Mouse (Mus musculus) embryo, embryonic 9.5 days (tissue): Measurements from ENCODE around the gene Rfx5.
"Not testable (repeated sequence)": the region's sequence is repeated elsewhere in the genome, so short reads cannot be mapped to it uniquely, and the experiment has no call there.

ENCODE experiments used
- DNase-seq: peaks from one replicate; pipeline ENCODE4 v3.0.0-alpha.2; 2017; ENCODE audit errors: extremely low spot score

Gene Rfx5

DNA sequence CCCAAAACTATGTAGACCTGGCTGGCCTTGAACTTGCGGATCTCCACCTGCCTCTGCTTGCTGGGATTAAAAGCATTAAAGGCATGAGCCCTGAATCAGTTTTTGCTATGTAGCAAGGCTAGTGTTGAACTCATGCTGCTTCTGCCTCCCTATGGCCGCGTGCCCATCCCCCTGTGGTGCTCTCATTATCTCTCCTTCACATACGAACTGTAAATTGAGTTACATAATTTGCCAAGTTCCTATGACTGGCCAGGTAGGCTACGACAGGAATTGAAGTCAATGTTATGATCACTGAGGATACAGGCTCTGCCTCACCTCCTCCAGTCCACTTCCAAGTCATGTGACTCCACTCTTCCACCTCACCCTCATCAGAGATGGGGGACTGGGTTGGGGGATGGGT is 17.7 kb upstream of the Rfx5 start:
- DNase-seq: not testable (repeated sequence)

DNA sequence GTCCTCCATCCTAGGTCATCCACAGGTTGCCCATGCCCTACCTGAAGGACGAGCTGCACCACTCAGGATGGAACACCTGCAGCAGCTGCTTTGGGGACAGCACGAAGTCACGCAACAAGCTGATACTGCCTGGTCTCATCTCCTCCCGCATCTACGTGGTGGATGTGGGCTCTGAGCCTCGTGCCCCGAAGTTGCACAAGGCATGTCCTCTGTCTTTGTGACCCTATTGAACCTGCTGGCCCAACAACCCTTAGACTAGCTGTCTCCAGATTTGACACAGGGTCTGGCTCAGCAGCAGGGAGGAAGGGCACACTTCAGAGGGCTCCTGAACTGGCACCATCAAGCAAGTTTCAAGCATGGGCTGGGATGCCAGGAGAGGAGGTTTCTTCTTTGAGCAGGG is 16.7 kb upstream of the Rfx5 start:
- not testable (repeated sequence) for DNase-seq

DNA sequence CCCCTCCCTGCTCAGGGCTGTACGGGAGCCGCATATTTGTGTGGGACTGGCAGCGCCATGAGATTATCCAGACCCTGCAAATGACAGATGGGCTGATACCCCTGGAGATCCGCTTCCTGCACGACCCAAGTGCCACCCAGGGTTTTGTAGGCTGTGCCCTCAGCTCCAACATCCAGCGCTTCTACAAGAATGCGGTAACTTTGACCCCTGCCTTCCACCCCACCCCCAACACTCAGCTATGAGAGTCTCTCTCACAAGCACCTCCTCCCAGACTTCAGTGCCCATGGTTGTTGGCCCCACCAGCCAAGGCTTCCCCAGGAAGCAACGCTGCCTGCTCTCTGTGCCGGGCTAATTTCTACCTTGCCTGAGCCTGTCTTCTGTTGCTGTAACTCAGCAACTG is 13.8 kb upstream of the Rfx5 start:
- not testable (repeated sequence) for DNase-seq

GRCm38 (mm10) chr3:94942211-94942967 is 11.5 kb upstream of the Rfx5 start:
- not testable (repeated sequence) for DNase-seq

DNA sequence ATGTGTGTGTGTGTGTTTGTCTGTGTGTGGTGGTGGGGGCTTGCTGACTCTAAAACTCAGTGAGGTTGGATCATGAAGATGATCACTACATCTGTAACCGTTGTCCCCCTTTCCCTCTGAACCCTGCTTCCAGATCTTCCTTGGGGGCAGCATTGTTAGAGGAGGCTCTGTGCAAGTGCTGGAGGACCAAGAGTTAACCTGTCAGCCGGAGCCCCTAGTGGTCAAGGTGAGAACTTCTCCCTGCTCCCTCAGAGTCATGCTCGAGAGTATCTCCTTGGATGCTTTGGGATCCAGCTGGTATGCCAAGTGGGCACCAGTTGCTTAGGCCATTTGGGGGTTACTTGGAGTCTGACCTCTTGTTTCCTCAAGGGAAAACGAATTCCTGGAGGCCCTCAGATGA is 10.2 kb upstream of the Rfx5 start:
- DNase-seq: not testable (repeated sequence)

GRCm38 (mm10) chr3:94948066-94948614 is 5.7 kb upstream of the Rfx5 start:
- no peak for DNase-seq

DNA sequence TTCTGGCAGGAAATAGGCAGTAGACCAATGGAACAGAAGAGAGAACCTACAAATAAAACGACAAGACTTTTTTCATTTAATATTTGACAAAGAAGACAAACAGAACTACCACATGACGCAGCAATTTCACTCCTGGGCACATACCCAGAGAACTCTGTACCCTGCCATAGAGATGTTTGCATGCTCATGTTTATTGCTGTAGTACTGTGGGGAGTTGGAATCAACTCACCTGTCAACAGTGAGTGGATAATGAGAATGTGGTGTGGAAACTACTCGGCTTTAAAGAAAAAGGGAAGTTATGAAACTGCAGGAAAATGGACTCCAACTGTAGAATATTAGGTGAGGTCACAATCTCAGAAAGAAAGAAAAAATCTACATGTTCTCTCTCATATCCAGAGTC is 4.2 kb upstream of the Rfx5 start:
- DNase-seq: no peak

GRCm38 (mm10) chr3:94952806-94953205 is 1.1 kb upstream of the Rfx5 start:
- peak; percentile 24 for DNase-seq

DNA sequence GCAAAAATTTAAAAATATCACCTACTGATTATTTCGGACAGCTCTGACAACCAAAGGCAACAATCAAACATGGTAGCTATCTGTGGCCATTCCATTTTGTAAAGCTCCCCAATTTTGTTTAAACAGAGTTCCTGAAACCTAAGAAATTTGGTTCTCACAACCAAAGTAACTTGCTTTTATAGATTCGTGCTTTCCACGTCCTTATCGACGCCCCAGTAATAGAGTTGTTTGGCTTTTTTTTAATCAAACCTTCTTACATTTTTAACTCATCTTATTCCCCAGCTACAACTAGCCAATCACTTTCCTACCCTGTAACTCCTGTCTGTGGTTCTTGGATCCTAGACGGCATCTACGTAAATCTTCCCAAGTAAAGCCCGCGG is 501 bp upstream of the Rfx5 start:
- DNase-seq: no peak

GRCm38 (mm10) chr3:94958295-94958694 is 4.4 kb downstream of the Rfx5 start:
- DNase-seq: no peak

DNA sequence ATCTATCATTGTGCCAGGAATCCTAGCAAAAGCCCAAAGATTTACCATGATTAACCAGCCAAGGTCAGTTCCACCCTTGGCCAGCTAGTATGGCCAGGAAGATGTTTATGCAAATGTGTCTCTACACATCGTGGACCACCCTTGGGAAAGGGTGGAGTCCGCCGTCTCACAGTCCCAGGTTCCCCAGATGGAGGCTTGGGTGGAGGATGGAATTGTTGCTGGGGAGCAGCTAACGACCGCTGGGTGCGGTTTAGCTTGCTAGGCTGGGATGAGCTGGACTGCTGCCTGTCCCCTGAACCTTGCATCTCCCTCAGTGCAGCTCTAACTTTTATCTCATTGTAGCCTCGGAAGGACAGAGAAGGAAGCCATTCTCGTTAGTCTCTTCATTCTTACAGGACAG is 6.0 kb downstream of the Rfx5 start:
- DNase-seq: no peak

DNA sequence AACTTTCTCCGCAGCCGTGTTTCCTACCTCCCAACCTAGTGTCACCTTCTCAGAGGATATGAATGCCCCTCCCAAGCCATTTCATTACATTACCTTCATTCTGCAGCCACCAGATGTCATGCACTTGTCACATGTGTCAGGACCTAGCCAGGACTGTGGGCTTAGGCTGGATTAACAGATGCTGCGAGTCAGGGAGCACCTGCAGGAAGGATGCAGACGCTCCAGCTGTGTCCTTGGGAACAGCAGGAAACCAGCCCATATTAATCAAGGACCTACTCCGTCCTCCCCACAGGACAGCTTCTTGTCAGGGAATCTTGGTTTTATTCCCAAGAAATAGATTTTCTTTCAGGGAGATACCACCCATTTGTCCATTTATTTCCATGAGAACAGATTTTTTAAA is 6.4 kb downstream of the Rfx5 start:
- DNase-seq: no peak

GRCm38 (mm10) chr3:94964989-94965388 is 11.1 kb downstream of the Rfx5 start:
- no peak for DNase-seq

GRCm38 (mm10) chr3:94965878-94966277 is 12.0 kb downstream of the Rfx5 start:
- DNase-seq: no peak

GRCm38 (mm10) chr3:94972552-94972951 is 18.7 kb downstream of the Rfx5 start:
- no peak for DNase-seq

DNA sequence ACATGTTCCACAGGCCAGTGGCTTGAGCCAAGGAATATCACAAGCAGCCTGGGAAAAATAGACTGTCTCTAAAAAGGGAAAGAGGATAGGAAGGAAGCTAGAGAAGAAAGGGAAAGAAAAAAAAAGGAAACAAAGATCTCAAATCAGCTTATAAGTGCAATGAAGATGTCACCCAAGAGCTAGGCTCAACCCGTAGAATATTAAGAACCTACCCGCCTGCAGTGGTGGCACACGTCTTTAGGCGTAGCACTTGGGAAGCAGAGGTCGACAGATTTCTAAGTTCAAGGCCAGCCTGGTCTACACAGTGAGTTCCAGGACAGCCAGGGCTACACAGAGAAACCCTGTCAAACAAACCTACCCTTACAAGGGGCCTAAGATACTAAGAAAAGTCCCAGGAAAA is 19.7 kb downstream of the Rfx5 start:
- no peak for DNase-seq

DNA sequence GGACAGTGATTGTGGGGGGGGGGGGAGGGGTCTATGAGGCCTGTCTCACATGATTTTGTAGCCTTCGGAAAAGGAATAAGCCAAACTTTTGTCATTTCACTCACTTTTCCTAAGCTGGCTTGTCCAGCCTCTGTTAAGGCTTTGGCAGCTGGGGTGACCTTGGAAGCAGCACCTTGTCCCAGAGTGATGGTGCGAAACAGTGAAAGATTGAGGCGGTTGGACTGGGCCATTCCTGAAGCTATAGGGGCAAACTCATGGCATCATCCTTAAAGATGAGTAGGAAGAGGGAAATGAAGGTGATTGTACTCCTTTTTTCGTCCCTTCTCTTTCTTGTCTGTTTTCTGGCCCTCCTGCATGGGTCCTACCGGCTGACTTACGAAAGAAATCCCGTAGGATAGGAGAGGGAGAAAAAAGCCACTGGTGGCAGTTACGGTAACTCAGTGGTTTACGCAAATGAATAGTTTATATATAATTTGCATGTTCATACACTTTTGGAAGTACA is 20.2 kb downstream of the Rfx5 start:
- no peak for DNase-seq

- DNase-seq: peak; percentile 96
Observed at GRCm38 (mm10) chr3:94974528-94975422, 20.9 kb downstream of the Rfx5 start, which contains the start of gene Pi4kb. Gene Pi4kb, plus strand, starts transcription at chr3:94974731.

DNA sequence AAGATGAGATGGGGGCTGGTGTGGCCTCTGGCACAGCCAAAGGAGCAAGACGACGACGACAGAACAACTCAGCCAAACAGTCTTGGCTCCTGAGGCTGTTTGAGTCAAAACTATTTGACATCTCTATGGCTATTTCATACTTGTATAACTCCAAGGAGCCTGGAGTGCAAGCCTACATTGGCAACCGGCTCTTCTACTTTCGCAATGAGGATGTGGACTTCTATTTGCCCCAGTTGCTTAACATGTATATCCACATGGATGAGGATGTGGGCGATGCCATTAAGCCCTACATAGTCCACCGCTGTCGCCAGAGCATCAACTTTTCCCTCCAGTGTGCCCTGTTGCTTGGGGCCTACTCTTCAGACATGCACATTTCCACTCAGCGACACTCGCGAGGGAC is 30.4 kb downstream of the Rfx5 start:
- no peak for DNase-seq

- no peak for DNase-seq
Observed at GRCm38 (mm10) chr3:94985513-94985912, 31.6 kb downstream of the Rfx5 start.

DNA sequence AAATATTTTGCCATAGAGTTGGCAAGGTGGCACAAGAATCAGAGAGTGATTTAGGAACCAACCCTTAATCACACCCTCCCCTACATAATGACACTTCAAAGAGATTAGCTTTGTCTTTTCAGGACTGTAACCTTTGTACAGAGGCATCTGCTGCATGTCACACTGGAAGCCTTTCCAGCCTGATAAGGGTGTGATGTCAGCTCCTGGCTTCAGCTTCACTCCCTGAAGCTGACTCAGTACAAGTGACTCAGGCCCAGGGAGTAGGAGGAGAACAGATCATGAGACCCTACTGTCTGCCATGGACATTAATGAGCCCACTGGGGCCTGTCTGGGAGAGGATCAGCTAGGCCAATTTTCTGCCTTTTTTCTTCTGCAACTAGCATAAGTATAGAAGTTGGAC is 33.7 kb downstream of the Rfx5 start:
- DNase-seq: no peak

GRCm38 (mm10) chr3:94989159-94989761 is 35.4 kb downstream of the Rfx5 start:
- no peak for DNase-seq
